Mouse (Mus musculus): ENCODE data around the gene Adora2b. TPM values are rescaled to one million over a fixed set of nuclear protein-coding genes. Genes with fewer than 3 reads are reported as not detected.

Adora2b gene
- 1 to 10 TPM in 1 of 2 experiments, under 1 TPM in 1; 0.87 to 1.1 TPM for total RNA-seq (2021)

DNA sequence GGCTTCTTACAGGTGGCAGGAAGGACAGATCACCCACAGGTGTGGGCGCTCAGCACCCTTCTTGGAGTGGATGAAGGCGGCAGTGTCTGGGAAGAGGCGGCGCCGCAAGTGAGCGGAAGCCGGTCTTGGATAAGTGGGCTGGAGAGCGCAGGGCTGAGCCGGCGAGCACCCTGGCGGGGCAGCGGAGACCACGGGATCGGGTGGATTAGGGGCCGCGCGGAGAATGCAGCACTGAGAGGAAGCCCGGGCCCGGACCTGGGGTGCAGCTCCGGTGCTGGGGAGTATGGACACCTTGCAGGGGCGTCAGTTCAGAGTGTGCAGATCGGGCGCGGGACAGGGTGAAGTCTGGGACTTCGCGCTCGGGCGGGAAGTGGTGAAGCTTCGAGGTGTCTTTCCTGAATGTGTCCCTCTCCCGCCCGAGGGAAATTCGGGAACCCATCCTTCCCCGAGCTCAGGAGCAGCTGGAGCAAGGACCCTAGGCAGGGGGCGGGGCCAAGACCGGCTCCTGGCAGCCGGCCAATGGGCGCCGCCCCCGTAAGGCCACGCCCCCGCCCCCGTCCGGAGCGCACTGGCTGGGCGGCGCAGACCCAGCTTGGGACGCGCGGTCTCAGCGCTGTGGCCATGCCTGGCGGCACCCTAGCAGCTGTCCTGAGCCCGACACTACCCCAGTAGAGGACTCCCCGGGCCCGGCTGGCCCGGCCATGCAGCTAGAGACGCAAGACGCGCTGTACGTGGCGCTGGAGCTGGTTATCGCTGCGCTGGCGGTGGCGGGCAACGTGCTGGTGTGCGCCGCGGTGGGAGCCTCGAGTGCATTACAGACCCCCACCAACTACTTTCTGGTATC, at the start of gene Adora2b:
Adora2b (plus strand) TSS at position 584 of the 844 bp plus-strand sequence.
- intact Hi-C loops (cut with DNase I), result no loop called here
- DNase-seq (ENCODE audit: low spot score), result peak; percentile 39

DNA sequence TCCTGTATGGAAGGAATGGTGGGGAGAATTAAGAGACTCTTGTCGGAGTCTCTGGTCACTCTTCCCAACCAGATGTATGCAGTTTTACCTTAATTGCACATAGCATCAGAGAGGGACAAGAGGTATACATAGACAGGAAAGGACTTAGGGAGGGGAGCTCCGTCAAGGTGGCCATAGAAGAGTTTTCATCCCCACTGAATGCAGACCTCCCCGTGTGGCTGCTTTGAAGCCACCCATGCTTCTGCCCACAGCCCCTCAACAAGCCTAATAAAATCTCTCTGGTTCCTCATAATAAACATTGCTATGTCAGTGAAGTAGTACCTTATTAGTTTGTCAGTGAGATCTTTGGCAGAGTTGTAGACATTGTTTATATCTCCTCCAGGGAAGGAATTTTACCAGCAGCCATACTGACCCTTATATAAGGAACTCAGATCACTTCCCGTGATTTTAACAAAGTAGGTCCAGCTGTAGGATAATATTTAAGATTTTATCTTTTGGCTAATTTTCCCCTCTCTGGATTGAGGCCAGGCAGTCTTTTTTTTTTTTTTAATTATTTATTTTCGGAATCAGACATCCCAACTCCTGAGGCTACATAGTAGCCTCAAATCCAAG, 47.8 kb upstream of the Adora2b start:
- DNase-seq (ENCODE audit: low spot score), result no peak
- intact Hi-C loops (cut with DNase I), result no loop called here

DNA sequence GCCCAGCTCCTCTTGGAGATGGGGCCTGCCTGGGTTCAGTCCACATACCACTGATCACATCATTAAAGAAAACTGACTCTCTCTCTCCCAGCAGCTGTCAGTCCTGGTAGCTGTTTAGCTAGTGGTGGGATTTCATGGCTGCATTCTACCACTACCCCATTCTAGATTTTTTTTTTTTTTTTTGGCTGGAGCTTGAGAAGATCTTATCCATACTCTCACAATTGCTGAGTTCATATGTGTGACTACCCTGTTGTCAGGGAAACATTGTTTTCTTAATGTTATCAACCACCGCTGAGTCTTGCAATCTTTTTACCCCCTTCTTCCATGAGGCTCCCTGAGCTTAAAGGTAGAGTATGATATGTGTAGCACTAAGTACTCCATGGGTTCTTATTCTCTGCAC, 46.1 kb upstream of the Adora2b start:
- DNase-seq (ENCODE audit: low spot score), result no peak
- intact Hi-C loops (cut with DNase I), result no loop called here

DNA sequence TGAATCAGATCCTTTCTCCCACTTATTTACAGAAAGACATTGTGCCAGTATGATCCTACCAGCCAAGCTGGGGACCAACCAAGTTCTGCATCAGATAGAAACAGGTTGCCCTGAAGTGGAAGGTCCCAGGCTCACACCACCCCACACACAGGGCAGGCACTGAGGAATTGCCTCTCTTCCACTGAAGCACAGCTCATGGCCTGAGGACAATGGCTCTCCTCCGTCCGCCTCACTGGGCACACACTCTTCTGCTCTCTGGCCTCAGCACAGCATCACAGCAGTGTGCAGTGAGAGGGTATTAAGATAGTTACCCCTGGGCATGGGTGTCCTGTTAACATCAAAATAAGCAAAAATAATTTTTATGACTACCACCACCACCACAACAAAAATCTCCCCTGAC, 39.7 kb upstream of the Adora2b start:
- no peak for DNase-seq (ENCODE audit: low spot score)
- intact Hi-C loops (cut with DNase I), result no loop called here

DNA sequence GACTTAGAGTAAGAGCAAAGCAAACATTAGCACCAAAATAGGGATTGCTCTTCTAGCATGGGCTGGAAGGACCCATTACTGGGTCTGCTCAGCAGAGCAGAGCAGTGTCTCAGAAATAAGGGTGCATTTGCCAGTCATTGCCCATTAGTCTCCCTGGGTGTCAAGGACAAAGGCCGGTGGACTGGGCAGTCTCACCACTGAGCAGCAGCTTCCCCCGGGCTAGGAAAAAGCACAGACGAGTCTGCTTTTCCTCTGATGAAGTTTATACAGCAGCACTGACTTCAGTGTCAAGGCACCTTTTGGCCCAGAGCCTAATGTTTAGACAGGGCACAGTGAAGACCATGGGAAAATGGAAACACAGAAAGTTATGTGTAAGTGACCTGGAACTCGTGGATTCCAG, 38.9 kb upstream of the Adora2b start:
- intact Hi-C loops (cut with DNase I), result no loop called here
- DNase-seq (ENCODE audit: low spot score), result no peak

DNA sequence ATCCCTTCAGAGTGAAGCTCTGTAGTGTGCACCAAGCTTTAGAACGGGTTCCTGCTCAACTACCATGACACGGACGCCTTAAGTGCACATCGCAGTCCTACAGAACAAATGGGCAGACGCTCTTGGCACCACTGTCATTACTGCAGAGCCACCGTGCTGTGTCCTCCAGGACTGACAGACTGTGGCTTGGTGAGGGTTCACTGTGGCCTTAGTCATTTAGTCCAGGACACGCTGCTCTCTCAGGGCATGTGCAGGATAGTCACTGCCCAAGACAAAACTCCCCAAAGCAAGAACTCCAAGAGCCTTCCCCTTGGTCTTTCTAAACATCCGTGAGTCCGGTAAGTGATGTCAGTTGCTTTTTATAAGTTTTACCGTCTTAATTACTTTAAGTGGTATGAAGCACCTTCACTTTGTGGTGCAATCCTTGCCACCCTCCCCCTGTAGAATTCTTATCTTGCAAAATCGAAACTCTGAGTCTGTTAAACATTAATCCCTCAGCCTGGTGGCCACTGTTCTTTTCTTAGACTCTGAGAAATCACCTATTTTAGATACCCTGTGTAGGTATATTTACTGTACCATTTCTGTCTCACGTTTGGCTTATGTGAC, 35.3 kb upstream of the Adora2b start:
- intact Hi-C loops (cut with DNase I), result no loop called here
- no peak for DNase-seq (ENCODE audit: low spot score)

DNA sequence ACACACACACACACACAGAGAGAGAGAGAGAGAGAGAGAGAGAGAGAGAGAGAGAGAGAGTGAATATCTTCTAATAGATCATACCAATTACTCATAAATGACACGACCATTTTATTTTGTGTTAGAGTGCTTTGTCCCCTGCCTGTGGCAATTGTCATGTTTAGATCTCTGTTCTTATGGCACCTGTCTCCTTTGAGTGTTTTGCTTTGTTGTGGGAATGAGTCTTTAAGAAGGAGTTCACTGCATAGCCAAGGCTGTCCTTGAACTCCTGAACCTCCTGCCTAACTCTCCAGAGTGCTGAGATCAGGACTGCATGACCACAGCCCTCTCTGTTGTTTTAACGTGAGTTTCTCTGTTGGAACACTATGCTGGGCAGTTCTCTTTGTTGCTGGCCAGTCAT, 33.7 kb upstream of the Adora2b start:
- intact Hi-C loops (cut with DNase I), result no loop called here
- DNase-seq (ENCODE audit: low spot score), result no peak

DNA sequence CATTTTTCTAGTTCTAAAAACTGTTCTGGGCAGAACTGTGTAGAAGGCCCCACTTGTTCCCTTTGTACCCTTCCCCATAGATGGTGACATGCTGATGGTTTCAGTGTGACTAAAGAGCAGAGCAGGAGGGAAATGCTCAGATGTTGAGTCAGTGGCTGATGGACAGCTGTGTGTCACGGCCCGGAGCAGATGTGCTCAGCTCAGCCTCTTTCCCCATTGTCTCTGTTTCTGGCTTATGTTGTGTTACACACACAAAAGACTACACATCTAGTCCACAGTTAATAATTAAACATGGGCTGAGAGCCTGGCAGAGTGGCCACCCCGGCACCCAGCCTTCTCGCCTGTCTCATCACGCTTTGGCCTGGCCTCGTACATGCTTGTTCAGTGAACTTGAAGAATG, 31.0 kb upstream of the Adora2b start:
- DNase-seq (ENCODE audit: low spot score), result no peak
- intact Hi-C loops (cut with DNase I), result no loop called here

DNA sequence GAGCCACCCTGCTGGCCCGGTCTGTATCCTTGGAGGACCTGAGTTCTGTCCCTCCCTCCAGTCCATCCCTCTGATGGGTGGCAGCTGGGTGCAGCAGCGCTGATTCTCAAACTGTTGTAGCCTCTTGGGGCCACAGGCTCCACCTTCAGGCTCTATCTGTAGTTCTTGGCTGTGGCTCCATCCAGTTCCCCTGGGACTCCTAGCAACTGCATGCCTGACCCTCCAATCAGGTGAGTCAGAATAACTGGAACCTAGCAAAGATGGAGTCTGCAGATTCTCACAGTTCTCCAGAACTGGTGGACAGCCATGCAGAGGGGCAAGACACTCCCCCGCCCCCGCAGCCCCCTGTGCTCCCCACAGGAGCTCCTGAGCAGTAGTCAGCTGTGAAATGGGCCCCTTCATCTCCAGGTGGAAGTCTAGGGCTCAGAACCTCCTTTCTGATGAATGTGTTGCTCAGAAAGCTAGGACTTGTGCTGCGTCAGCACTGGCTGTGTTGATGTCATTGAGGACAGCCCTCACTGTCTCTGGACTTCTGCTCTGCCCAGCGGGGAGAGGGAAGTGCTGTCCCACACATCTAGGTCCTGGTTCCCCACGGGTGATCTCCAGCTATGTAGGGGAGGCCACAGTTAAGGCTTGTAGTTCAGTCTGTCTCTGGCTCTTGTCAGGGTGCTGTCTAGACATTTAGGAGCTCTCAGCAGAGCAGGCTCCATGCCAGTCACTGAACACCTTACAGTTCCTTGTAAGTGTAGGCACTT, 27.9 kb upstream of the Adora2b start:
- intact Hi-C loops (cut with DNase I), result no loop called here
- peak; percentile 8 for DNase-seq (ENCODE audit: low spot score)

DNA sequence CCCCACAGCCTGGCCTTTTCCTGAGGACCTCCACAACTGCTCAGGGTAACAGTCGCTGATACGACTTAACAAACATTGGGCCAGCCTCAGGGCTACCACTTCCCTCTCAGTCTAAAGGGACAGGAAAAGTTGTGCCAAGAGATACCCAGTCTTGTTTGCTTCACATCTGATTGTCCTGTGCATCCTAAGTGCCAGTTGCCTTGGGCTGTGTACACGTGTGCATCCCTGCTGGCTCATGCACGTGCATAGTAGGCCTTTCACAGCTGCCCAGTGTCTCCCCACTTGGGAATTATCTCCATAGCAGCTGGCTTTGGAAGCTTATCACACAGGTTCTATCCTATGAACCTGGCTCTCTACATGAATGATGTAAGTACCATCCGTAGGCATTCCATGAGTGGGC, 25.4 kb upstream of the Adora2b start:
- DNase-seq (ENCODE audit: low spot score), result no peak
- intact Hi-C loops (cut with DNase I), result no loop called here

DNA sequence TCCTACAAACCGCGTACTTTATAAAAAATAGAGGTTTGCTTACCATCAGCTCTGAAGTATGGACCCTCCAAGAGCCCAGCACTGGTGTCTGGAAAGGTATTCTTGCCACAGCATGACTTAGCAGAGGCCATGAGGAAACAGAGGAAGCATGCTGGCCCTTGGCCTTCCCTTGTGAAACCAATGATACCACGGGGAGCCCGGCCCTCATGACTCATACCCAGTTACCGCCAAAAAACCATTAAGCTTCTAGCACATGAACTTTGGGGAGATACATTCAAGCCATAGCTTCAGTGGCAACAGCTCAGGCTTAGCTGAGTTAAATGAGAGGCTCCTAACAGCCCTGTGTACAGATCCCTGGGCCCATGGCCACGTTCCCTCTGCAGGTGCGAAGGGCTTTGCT, 24.8 kb upstream of the Adora2b start:
- intact Hi-C loops (cut with DNase I), result no loop called here
- peak; percentile 39 for DNase-seq (ENCODE audit: low spot score)

DNA sequence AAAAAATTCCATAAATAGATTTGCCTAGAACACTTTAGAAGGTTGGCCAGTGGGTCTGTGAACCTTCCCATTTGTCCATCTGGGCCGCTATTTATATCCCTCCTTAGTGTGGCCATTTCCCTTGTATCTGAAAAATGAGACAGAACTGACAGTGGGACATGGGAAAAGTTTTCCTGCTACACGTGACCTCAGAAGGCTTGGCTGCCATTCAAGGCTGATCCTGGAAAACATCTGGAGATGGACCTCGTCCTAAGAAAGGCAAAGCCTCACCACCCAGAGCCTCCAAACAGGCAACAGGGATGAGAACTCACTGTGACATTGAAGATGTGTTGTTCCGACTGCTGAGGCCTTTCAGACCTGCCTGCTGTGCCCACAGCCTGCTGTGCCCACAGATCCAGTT, 24.0 kb upstream of the Adora2b start:
- DNase-seq (ENCODE audit: low spot score), result no peak

DNA sequence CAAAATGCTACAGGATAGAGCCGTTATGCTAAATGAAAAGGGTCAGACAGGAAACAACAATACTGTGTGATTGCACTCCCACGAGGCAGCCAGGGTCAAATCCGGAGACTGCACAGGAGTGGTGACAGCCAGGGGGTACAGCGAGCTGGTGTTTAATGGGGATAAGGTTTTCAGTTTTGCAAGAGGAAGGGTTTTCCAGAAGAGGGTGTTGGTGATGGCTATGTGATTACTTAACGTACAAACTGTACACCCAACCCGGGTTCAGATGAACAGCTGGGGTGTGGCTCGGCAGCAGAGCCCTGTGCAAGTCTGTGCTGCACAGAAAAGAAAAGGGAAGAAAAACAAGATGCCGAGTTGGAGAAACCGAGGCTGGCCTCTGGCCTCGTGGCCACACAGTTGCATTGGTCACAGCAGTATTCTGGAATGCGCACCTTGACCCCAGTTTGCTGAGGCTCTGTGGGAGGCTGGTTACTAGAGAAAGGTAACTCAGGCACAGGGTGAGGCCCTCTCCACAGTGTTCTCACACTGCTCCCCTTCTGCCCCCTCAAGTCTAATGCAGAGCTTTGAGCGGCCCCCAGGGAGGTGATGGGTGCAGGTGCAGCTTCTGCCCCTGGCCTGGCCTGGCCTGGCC, 8.0 kb upstream of the Adora2b start:
- intact Hi-C loops (cut with DNase I), result no loop called here

More for the DNA sequence above, 24.0 kb upstream of the Adora2b start:
- intact Hi-C loops (cut with DNase I), result no loop called here

DNA sequence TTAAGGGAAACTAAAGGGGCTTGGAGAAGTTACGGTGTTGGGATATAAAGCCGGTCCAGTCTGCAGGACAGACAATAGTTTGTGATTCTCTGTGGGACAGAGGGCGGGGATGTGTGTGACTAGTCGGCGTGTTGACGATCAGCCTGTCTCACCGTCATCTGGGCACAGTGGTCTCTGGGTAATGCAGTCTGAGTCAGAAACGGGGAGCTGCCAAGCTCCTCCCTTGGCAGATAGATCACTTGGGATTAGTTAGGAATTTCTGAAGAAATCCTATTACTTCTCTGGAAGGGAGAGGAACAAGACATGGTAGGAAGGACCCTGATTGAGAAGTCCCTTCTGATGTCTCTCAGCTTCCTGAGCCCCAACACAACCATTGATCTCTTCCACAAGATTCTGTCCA, 4.9 kb upstream of the Adora2b start:
- intact Hi-C loops (cut with DNase I), result no loop called here
- no peak for DNase-seq (ENCODE audit: low spot score)

More for the DNA sequence above, 8.0 kb upstream of the Adora2b start:
- no peak for DNase-seq (ENCODE audit: low spot score)

DNA sequence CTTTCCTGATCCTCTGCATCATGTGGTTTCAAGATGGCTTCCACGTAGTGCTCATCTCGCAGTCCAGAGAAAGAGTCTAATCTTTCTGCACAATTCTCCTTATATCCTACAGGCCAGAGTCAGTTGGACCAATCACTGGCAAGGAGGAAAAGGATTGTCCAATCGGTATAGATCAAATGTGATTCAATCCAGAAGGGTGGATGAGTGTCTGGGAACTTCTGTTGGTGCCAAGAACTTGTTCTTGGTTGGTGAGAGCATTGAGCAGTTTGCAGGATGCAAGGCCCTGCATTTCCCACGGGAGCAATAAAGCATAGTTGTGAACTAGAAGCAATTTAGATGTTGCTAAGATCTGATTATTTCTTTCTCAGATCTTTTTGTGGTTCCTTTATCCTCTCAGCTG, 4.3 kb upstream of the Adora2b start:
- intact Hi-C loops (cut with DNase I), result no loop called here
- DNase-seq (ENCODE audit: low spot score), result no peak

DNA sequence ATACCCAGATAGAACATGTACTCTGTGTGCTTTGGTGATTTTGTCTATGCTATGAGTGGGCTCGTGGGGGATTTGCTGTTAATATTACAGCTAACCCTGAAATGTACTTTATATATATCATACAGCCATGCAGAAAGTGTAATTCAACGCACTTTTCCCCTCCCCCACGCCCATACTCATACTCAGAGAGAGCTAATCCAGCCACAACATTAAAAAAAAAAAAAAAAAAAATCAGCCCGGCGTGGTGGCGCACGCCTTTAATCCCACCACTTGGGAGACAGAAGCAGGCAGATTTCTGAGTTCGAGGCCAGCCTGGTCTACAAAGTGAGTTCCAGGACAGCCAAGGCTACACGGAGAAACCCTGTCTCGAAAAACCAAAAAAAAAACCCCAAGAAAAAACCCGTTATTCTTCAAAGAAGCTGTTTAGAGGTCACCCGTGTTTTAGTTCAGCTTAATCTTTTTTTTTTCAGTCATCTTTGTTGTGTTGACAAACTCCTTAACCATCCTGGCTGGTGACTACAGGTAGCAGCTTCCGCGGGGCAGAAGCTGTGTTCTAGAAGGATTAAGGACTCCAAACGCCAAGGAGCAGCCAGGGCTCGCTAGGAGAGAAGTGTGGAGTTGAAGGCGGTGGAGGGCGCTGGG, 904 bp upstream of the Adora2b start:
- intact Hi-C loops (cut with DNase I), result no loop called here
- no peak for DNase-seq (ENCODE audit: low spot score)

DNA sequence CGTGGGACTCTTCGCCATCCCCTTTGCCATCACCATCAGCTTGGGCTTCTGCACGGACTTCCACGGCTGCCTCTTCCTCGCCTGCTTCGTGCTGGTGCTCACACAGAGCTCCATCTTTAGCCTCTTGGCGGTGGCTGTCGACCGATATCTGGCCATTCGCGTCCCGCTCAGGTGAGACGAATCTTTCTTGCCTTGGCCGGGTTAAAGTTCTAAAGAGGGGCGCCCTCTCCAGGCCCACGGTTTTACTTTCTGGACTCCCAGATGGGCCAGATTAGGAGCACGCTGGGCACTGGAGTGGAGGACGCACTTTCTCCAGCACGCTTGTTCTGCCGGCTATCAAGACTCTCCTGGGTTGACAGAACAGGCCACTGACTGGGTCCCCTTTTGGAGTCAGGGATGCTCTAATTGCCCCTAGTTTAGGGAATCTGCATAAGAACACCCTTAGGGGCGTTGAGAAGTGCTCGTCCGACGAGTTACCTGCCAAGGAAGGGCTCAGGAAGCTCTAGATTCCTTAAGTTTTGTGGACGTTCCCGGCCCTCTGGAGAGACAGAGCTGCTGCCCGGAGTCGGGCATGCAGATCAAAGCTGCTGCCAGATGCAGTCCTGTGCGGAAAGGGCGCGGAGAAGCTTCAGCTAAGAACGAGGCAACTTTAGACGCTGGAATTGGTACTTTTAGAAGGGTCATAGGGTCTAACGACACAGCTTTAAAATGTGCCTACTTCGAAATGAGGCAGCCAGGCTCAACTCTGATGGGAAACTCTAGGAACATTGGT, 668 bp downstream of the Adora2b start:
- intact Hi-C loops (cut with DNase I), result no loop called here

DNA sequence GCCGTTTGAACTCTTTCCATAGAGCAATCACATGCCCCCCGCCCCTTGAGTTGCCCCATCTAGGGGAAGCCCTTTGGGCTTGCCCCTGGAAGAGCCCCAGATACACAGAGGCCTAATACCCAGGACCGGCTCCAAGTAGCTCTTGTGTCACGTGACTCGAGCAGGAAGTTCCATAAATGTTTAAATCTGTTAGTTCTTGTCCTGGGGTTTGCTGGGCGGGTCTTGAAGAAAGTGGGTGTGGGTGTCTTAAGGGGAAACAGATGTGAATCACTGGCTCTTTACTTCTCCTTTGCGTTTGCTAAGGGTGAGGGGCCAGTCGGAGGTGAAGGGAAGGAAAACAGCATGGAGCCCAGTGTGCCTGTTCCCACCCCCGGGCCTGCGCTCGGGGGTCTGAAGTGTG, 2.3 kb downstream of the Adora2b start:
- no peak for DNase-seq (ENCODE audit: low spot score)
- intact Hi-C loops (cut with DNase I), result no loop called here

More for the DNA sequence above, 668 bp downstream of the Adora2b start:
- DNase-seq (ENCODE audit: low spot score), result no peak

DNA sequence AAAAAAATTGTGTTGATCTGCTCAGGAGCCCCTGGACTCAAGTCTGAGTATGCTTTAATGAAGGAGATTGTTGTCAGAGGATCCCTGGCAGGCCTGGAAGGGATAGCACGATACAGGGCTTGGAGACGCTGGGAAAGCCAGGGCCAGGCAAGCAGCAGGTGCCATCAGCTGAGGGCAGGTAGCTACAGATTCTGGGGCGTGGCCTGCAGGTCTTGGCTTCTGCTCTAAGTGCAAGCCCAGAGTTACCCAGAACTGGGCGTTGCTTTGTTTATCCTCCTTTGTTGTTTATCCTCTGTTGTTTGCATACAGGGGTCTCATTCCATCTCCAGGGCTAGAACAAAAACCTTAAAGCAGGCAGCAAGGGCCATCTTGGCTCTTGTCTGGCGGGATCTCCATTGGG, 4.6 kb downstream of the Adora2b start:
- intact Hi-C loops (cut with DNase I), result no loop called here
- DNase-seq (ENCODE audit: low spot score), result no peak

Data from heart, postnatal 25 days (tissue).